Mouse (Mus musculus): Measurements from ENCODE around the gene Hmx2. TPM values are rescaled to one million over a fixed set of nuclear protein-coding genes. Genes with fewer than 3 reads are reported as not detected.

The Hmx2 gene
- total RNA-seq, 2 experiments from 2014 or later = not detected

DNA sequence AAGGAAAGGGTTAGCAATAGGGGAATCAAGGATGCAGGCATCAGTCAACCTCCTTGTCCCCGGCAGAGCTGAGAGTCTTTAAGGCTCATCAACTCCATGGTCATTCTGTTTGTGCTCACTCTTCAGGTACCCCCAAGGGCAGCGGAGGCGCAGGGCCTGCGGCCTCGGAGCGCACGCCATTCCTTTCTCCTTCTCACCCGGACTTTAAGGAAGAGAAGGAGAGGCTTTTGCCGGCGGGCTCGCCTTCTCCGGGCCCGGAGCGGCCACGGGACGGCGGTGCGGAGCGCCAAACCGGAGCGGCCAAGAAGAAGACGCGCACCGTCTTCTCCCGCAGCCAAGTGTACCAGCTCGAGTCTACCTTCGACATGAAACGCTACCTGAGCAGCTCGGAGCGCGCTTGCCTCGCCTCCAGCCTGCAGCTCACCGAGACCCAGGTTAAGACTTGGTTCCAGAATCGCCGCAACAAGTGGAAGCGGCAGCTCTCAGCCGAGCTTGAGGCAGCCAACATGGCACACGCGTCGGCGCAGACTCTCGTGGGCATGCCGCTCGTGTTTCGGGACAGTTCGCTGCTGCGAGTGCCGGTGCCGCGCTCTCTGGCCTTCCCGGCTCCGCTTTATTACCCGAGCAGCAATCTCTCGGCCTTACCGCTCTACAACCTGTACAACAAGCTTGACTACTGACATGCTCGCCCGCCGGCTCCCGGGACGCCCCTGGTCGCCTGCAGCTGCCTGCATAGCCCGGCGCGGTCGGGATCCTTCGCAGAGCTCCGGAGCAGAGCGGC is 6.9 kb downstream of the Hmx2 start:
- intact Hi-C loops (cut with DNase I) = loop anchor here (5.0 kb wide), 1 partner anchor 143 kb away; the partner anchor contains the start of genes Acadsb and Ikzf5
- peak in 1 of 2 experiments; percentile 41 for DNase-seq

DNA sequence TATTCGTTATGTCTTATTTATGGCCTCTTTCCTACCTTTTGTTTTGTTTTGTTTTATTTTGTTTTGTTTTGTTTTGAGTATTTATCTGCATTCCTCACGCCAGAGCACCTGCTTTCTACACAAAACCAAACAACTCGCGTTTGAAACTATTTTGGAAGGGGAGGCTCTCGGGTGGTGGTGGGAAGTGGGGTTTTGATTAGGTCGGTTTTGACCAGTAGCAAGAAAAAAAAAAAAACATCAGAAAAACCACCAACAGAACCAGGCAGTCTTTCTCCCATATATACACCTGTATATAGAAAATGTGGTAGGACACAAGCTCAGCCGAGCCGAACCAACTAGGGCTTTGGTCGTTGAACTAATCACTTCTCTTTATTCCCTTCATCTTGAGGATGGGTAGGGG is 7.5 kb downstream of the Hmx2 start:
- intact Hi-C loops (cut with DNase I) = loop anchor here (5.0 kb wide), 1 partner anchor 144 kb away; the partner anchor contains the start of genes Acadsb and Ikzf5
- DNase-seq = no peak

DNA sequence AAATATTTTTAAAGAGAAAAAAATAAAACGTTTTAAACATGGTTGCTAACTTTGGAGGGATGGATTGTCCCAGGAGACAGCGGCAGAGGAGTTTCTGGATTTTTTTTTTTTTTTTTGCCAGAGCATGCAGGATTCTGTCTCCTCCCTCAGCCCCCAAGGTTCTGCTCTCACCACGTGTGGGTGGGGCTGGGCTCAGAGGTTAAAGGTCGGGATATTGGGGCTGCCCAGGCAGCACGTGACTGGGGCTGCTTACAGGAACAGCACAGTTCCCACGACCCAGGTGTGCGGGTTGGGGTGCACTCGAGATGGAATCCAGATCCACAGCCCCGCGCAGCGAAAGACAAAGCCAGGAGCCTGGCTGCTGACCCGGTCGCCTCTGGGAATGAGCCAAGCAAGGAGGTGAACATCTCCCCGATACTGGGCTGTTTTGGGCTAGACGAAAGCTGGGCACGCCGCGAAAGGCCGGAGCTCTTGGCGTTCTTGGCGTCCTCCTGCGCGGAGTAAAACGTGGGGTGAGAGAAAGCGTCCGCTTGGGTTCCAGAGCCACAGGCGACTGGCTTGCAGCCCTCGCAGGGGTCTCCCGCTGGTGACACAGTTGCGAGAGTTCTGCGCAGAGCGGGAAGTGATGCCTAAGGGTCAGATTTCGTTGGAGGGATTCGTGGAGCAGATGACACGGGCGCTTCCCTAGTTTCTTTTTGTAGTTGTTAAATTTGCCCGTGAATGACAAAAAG is 8.1 kb downstream of the Hmx2 start:
- intact Hi-C loops (cut with DNase I) = loop anchor here (5.0 kb wide), 1 partner anchor 144 kb away; the partner anchor contains the start of genes Acadsb and Ikzf5
- DNase-seq = no peak

DNA sequence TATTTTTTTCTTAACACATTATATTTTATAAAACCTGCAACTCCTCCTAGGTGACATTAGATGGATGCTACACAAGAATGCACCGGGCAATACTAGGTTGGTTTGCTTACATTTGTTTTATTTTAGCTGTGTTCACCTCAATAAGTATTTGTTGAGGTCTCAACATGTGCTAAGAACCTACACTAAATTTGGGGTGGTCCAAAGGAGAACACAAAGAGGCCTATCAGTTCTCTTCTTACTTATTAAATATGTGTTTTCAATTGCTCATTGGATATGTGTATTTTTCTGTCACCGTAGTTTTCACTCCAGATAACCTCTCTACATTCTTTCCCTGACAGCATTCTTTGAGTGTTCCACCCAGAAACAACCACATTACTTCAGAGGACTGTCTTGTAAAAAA is 9.2 kb downstream of the Hmx2 start:
- intact Hi-C loops (cut with DNase I) = loop anchor here (5.0 kb wide), 1 partner anchor 145 kb away; the partner anchor contains the start of genes Acadsb and Ikzf5
- no peak for DNase-seq

DNA sequence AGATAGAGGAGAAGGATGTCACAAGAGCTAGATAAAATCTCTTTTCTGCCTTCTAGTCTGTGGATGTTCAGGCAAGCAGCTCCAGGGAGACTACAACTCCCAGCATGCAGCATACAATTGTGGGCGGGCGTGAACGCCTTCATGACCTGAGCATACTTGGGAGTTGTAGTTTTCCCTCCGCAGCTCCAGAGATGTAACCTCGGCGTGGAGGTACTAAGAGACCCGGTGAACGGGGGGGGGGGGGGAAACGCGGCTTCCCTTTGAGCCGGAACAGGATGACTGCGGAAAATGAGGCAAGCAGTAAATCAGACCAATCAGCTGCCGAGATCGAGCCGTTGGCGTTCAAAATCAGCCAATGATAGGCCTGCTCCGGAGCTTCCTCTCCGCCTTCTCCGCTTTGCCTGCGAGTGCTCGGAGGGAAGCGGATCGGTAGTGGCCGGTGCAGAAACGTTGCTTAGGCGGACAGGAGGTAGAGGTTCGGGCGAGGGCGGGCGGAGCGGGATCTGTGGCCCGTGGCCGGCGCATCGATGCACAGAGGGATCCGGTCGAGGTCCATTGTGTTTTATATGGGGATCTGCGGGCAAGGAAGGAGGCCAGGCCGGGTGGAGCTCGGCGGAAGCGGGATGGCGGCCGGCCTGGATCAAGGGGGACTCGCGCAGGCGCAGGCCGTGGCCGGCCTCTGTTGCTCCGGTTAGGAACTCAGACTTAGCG is 11.6 kb downstream of the Hmx2 start, which contains the start of gene Bub3:
TSS of gene Bub3 (plus strand) at position 237 of the 711 bp plus-strand sequence.
- DNase-seq = peak; percentile 84 to 90
- intact Hi-C loops (cut with DNase I) = loop anchor here (5.0 to 10.0 kb wide), 2 partner anchors 148 to 1035 kb away; partner anchors contain the start of genes Acadsb, Ate1 and Ikzf5

DNA sequence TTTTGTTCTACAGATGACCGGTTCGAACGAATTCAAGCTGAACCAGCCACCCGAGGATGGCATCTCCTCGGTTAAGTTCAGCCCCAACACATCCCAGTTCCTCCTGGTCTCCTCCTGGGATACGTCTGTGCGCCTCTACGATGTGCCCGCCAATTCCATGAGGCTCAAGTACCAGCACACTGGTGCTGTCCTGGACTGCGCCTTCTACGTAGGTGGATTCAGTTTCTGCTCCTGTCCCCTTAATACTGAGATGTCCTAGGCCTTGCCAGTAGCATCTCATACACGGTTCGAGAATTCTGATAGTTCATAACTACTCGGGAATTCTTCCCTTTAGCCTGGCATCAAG is 12.1 kb downstream of the Hmx2 start:
- intact Hi-C loops (cut with DNase I) = loop anchor here (10.0 kb wide), 1 partner anchor 1036 kb away; the partner anchor contains the start of gene Ate1
- DNase-seq = no peak

DNA sequence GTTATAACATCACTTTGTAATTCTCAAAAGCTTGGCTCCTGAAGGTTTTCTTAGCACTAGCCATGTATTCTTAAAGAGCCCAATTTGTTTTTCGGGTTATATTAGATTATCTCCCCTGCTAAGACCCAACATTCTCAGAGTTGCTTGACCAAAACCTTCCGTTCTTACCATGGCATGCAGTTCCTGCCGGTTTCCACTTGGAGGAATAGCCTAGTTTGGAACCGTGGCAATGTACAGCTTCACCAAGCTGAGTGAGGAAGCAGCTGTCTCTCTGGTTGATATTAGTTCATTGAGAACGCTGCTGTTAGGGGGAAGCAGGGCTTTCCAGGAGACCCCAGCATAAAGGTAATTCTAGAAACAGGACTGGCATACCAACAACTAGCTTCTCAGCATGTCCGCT is 26.7 kb downstream of the Hmx2 start:
- intact Hi-C loops (cut with DNase I) = no loop called here

DNA sequence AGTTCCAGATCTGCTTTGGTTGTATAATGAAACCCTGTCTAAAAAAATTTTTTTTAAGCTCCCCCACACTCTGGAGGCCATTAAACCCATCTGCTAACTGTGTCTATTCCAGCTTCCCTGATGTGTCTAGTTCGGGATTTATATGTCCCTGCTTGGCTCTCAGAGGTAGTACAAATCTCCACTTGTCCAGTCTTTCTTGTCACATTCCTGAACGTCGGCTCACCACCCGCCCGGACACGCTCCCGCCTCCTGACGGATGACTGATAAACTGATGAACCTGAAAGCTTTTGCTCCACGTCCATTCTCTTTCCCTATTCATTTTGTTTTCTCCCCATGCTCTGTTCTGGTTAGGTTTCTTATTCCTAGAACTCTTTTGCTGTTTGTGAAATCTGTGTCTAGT is 33.6 kb downstream of the Hmx2 start:
- DNase-seq = no peak
- intact Hi-C loops (cut with DNase I) = no loop called here

More for the DNA sequence above, 26.7 kb downstream of the Hmx2 start:
- no peak for DNase-seq

DNA sequence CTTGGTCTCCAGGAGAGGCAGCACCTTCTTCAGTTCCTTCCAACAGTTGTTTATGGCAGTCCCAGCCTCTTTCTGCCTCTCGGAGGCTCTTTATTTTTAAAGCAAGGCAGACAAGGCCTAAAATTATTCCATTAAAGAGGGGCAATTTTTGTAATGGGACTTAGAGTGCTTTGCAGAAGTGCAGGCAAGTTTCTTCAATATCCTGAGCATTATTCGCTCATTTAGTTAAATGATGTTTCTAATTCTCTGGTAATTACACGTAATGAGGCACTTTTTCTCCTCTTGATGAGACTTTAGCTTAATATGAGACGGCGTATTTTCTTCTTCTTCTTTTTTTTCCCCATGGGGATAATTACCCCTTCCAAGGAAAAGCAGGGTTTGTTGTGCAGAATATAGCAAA is 37.0 kb downstream of the Hmx2 start:
- no peak for DNase-seq
- intact Hi-C loops (cut with DNase I) = no loop called here

DNA sequence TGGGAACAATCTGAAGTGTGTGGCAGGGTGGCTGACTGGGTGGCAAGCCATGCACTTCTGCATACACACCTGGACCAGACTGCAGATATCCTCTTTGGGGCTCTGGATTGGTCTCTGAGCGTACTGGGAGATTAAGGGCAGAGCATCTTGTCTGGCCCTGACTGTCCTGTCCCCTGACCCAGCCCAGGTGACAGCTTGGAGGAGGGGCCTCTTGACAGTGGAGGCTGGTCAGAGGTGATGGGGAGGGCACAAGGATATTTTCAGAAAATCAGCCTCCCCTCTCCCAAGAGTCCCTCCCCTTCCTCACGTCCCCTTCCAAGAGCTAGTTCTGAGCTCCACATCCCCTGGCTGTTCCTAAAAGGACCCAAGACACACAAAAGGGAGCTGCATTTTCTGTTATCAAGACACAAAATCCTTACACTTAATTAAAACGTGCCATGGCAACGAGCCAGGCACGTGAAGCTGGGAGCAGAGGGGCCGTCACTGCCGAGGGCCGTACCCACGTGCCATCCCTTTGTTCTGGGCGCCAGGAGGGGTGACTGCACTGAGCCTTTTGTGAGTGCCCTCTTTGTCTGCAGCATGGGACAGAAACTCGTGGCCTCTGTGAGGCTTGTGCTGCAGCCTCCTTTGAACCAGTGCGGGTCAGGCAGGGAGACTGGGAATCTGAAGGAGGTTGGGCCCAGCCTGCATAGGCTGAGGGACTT is 49.4 kb downstream of the Hmx2 start:
- intact Hi-C loops (cut with DNase I) = no loop called here
- DNase-seq = no peak

DNA sequence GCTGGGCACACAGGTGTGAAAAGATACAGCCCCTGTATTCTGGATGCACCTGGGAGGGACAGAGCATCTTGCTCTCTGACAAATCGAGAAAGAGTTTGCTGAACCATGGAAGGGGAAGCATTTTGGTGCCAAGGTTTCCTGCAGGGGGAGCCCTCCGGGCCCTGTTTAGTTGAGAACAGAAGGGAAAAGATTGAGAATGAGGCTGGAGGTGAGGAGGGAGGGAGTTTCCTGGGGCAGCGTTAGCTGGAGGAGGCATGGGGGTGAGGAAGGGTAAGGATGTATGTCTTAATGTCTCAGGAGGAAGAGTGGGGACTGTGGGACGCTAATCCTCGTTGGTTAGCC is 49.9 kb downstream of the Hmx2 start:
- intact Hi-C loops (cut with DNase I) = no loop called here
- DNase-seq = no peak

DNA sequence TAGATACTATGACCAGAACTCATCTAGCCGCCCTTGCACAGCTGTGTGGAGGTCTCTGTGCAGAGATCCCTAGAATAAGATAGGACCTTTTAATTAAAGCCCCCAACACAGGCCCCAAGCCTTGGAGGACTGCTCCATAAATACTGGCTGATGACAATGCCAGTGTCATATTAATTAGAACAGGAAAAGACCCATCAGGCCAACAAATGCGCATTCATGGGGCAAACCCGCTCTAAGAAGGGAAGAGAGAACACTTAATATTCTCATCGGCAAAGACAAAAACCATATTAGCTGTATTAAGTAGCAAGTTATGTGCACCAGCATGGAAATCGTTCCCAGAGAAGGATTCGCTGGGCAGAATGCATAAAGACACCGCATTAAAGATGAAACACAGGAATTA is 53.5 kb downstream of the Hmx2 start:
- no peak for DNase-seq
- intact Hi-C loops (cut with DNase I) = no loop called here

DNA sequence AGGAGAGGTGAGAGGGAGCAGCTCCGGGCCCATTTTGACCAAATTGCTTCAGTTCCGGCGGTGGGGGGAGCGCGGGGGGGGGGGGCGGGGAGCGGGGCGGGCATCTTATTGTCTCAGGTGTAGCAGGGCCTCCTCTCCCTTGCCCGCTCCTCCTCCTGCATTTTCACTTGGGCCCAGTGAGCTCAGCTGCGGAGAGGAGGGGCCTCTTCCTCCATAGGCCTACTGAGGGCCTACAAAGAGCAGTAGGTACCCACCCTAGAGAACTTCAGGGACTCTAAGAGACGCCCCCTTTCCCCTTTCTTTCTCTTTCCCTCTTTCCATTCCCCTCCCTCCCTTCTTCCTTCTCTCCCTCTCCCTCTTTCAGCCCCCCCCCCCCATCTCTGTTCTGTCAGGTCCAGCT is 54.6 kb downstream of the Hmx2 start:
- DNase-seq = no peak
- intact Hi-C loops (cut with DNase I) = no loop called here

DNA sequence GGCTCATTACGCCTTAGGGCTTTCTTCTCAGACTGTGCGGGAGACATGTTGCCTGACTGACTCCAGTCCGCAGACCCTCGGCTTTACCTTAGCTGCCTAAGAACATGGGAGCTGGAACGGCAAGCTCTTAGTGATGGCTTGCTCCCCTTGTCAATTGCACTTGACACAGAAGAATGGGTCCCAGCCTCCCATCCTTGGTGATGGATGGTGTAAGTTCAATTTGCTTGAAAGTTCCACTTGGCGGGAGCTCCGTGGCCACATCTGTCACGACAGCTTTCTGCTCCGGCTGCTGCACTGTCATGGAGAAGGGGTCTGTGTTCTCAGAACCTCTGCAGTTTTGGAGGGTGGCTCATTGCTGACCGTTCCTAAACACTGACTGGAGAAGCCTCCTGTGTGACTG is 56.4 kb downstream of the Hmx2 start:
- no peak for DNase-seq
- intact Hi-C loops (cut with DNase I) = no loop called here

DNA sequence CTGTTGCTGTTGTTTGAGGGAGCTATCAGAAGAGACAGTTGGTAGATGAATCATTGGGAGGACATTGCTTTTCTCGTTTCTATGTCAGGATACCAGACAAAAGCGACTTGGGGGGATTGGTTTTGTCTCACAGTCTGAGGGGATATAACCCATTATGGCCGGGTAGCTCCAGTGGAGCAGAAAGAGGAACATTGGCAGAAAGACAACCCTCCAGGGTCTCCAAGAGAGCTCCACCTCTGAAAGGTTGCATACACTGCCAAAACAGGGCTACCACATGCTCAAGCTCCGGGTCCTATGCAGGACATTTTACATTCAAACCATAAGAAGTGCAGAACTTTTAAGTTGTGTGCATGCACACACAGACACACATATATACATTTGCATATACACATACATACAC is 56.9 kb downstream of the Hmx2 start:
- intact Hi-C loops (cut with DNase I) = no loop called here
- no peak for DNase-seq

Other genes with a start within 250 kb of the Hmx2 start
- gene Cuzd1, start 226.5 kb upstream of the Hmx2 start, total RNA-seq (2021) = under 1 TPM; 0.26 to 0.44 TPM
- gene Fam24b, start 219.3 kb upstream of the Hmx2 start, total RNA-seq (2021) = not detected
- not detected for gene Fam24a, start 214.9 kb upstream of the Hmx2 start, total RNA-seq (2021)
- gene 2310057M21Rik, start 186.0 kb upstream of the Hmx2 start, total RNA-seq (2021) = 10 to 100 TPM; 16.6 to 19.7 TPM
- 10 to 100 TPM; 38.3 to 39.5 TPM for gene Pstk, start 177.6 kb upstream of the Hmx2 start, total RNA-seq (2021)
- gene Ikzf5, start 138.3 kb upstream of the Hmx2 start, total RNA-seq (2021) = 10 to 100 TPM; 21.6 to 25.6 TPM
- 100 to 1,000 TPM; 113 to 145 TPM for gene Acadsb, start 138.2 kb upstream of the Hmx2 start, total RNA-seq (2021)
- not detected for gene Hmx3, start 5.9 kb upstream of the Hmx2 start, total RNA-seq (2021)
- 10 to 100 TPM; 26.9 to 30.5 TPM for gene Bub3, start 11.4 kb downstream of the Hmx2 start, total RNA-seq (2021)